Mouse (Mus musculus): ENCODE data around the gene Fxr1. TPM values are rescaled to one million over a fixed set of nuclear protein-coding genes. Genes with fewer than 3 reads are reported as not detected.
"Not testable (repeated sequence)": the region's sequence is repeated elsewhere in the genome, so short reads cannot be mapped to it uniquely, and the experiment has no call there.

Fxr1 gene
- 10 to 100 TPM; 82.8 to 83.4 TPM for total RNA-seq (2021)
- long read RNA-seq, experiment 1, partial matches to known transcripts = 4 of 7 reads
- long read RNA-seq, experiment 1, other reads (novel, unspliced or antisense) = 1 of 7 reads
- long read RNA-seq, experiment 2, partial matches to known transcripts = 8 of 15 reads
- long read RNA-seq, experiment 2, other reads (novel, unspliced or antisense) = 3 of 15 reads

DNA sequence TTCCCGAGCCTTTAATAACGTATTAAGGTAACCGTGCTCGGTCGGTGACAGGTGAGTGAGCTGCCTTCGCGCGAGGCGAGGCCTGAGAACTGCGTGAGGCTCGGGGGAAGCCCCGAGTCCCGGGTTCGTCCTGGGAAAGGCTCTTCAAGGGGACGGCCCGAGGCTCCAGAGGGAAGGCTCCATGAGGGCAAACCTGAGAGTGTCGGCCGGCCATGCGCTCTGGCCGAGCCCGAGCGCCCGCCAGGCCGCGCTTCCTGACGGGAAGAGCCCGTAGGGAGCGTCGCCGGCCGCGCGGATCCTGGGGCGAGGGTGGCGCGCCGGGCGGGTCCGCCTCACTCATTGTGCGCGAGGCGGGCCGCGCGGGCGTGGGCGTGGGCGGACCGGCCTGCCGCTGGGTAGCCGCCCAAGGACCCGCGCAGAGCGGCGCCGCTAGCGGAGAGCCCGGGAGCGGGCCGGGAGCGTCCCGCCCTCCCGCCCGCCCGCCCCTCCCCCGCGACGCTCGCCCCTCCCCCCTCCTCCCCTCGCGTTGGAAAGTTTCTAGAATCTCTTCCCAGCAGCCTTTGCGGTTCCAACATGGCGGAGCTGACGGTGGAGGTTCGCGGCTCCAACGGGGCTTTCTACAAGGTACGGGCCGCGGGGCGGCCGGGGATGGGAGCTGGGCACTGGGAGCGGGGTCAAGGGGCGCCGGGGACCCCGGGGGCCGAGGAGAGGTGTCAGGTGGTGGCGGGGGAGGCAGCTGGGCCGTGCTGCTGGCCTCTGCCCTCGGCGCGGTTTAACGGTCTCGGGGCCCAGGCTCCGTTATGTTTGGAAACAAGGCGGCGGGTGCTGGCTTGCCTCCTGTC is at the start of gene Fxr1:
Gene Fxr1, plus strand, starts transcription at position 404 of the 842 bp plus-strand sequence.
- 0 out of 2 replicates have a peak, but pooled peaks have one; percentile 24 for TF ChIP-seq CTCF (conservative IDR thresholded peaks at IDR 0.05)
- H3K4me3 ChIP-seq = peak within 1 kb of the TSS; percentile 96
- peak; percentile 72 to 75 for DNase-seq (ENCODE audit: low spot score in 2 of 2)
- peak within 1 kb of the TSS; percentile 97 for H3K27ac ChIP-seq

GRCm38 (mm10) chr3:33979395-33979794 is 40.3 kb upstream of the Fxr1 start:
- no peak overlapping the region for H3K4me3 ChIP-seq
- DNase-seq (ENCODE audit: low spot score in 2 of 2) = no peak
- no peak for TF ChIP-seq CTCF (conservative IDR thresholded peaks at IDR 0.05)
- H3K27ac ChIP-seq = no peak overlapping the region

- H3K27ac ChIP-seq = no peak overlapping the region
- no peak for TF ChIP-seq CTCF (conservative IDR thresholded peaks at IDR 0.05)
- no peak overlapping the region for H3K4me3 ChIP-seq
- no peak for DNase-seq (ENCODE audit: low spot score in 2 of 2)
Measured at GRCm38 (mm10) chr3:33982746-33983145, 37.0 kb upstream of the Fxr1 start.

DNA sequence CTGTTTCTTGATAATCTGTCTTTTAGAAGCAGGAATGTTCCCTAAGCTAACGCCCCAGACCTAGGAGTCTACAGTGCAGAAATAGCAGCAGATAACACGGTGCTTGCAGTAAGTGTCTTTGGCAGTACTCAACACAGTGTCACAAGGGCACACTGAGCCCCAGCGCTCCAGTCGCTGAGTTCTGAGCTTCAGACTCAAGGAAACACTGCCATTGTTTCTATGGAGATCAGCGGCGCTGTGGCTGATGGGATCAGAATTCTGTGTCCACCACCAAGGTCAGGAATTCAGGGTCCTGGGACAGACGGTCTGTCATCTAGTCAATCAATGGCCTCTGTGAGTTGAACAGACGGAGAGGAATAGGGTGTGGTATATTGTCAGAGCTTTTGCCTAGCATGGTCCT is 30.4 kb upstream of the Fxr1 start:
- Histone ChIP-seq H3K4me3 (no peak overlapping the region), H3K27ac (no peak overlapping the region)
- no peak for TF ChIP-seq CTCF (conservative IDR thresholded peaks at IDR 0.05)
- no peak for DNase-seq (ENCODE audit: low spot score in 2 of 2)

- TF ChIP-seq CTCF (conservative IDR thresholded peaks at IDR 0.05) = no peak
- H3K4me3 ChIP-seq = no peak overlapping the region
- H3K27ac ChIP-seq = no peak overlapping the region
- DNase-seq (ENCODE audit: low spot score in 2 of 2) = no peak
Measured at GRCm38 (mm10) chr3:33990451-33990850, 29.3 kb upstream of the Fxr1 start.

DNA sequence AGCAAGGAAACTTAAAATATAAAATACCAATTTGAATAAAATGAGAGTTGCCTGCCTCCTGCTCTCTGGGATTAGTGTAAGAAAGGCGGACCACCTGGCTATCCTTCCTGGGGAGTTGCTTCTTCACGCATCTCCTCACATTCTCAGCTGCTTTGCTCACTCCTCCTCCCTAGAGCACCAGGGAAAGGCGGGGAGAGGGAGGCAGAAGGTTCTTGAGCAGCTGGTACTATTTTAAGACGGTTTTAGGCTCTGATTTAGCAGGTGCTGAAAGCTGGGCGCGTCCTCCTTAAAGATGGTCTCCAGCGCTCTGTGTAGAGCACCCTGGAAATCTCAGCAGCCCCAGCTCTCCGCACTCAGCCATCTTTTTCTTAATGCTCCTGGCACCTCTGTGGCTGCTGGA is 28.8 kb upstream of the Fxr1 start:
- Histone ChIP-seq H3K27ac (no peak overlapping the region), H3K4me3 (no peak overlapping the region)
- no peak for TF ChIP-seq CTCF (conservative IDR thresholded peaks at IDR 0.05)
- DNase-seq (ENCODE audit: low spot score in 2 of 2) = no peak

DNA sequence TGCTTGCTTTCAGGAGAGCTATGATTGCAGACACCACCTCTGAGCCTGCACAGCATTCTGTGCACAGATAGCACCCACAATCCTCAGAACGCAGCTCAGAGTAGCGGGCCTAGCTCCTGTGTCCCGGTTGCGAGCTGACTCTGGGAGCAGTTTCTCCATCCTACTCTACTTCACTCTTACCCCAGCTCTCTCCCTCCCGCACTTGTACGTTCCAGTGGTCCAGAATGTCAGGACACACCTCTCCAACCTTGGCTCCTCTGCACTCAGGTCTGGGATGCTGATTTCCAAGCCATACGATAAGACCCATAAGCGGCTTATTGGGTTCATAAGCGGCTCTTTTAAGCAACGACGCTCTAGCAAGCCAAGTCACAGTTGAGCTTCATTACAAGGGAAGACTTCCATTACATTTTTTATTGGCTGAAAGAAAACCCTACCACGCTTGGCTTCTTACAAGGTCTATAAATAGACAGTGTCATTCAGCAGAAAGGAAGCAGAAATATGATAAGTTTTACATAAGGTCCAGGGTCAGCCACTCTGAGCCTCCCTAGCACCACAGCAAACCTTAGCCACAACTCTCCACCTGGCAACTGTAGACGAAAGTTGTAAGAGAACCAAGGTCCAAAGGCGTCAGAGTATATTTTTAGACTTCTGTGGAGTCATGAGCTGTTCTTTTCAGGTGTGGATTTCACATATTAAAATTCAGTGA is 26.2 kb upstream of the Fxr1 start:
- no peak for DNase-seq (ENCODE audit: low spot score in 2 of 2)
- Histone ChIP-seq H3K27ac (no peak overlapping the region), H3K4me3 (no peak overlapping the region)
- no peak for TF ChIP-seq CTCF (conservative IDR thresholded peaks at IDR 0.05)

GRCm38 (mm10) chr3:33994127-33994488 is 25.6 kb upstream of the Fxr1 start:
- DNase-seq (ENCODE audit: low spot score in 2 of 2) = no peak
- Histone ChIP-seq H3K4me3 (no peak overlapping the region), H3K27ac (no peak overlapping the region)
- no peak for TF ChIP-seq CTCF (conservative IDR thresholded peaks at IDR 0.05)

- H3K27ac ChIP-seq; DNase-seq (ENCODE audit: low spot score in 2 of 2); H3K4me3 ChIP-seq: not testable (repeated sequence)
Measured at GRCm38 (mm10) chr3:34001691-34002090, 18.1 kb upstream of the Fxr1 start.

DNA sequence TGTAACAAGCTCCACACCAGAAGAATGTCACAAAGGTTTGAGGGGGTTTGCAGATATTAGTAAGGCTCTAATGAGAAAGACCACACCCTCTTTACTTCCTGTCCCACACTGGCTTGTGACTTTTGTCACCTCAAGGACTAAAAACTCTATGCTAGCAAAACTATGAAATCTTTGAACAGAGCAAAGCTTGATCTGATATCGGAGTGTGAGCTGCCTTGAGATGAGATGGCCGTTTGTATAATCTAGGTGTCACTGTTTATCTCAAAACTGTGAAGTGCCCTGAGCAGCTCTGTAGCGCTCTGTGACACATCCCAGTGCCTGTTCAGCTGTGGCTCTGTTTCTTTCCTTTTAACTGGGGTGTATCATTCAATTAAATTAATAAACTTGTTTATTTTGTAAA is 15.9 kb upstream of the Fxr1 start:
- Histone ChIP-seq H3K4me3 (no peak overlapping the region), H3K27ac (no peak overlapping the region)
- no peak for DNase-seq (ENCODE audit: low spot score in 2 of 2)
- no peak for TF ChIP-seq CTCF (conservative IDR thresholded peaks at IDR 0.05)

DNA sequence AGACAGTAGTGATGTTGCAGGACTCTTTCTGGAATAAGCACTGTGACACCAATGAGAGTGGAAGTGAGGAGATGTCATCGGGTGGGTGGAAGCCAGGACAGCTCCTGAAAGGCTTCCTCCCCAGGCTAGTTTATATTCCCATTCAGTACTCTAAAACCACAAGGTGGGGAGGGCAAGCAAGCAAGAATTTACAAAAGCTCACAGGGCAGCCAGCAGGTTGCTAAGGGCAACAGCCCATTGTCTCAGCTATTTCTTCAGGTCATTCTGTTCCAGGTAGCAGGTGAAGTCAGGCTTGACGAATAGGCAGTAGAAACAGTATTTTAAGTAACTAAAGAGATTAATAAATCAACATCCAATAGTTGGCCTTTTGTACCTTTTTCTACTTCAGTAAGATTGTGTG is 13.4 kb upstream of the Fxr1 start:
- no peak for TF ChIP-seq CTCF (conservative IDR thresholded peaks at IDR 0.05)
- Histone ChIP-seq H3K4me3 (no peak overlapping the region), H3K27ac (no peak overlapping the region)
- DNase-seq (ENCODE audit: low spot score in 2 of 2) = no peak

DNA sequence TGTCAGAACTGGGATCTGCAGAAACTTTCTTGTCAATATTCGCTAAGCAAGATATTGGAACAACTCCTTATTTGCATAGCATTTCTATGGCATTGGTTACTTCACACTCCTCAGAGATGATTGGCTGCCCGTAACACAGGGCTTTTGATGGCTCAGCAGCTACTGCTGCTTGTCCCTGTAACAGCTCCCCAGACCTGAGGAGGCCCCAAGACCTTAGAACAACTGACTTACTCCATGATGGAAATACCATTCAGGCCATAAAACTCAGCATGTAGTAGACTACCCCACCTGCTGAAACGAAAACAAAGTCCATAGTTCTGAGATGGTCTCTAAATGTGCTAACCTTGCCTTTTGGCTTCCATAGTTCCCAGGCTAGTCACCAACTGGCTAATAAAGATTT is 12.9 kb upstream of the Fxr1 start:
- TF ChIP-seq CTCF (conservative IDR thresholded peaks at IDR 0.05) = no peak
- H3K27ac ChIP-seq = no peak overlapping the region
- no peak for DNase-seq (ENCODE audit: low spot score in 2 of 2)
- H3K4me3 ChIP-seq = no peak overlapping the region

GRCm38 (mm10) chr3:34007611-34008010 is 12.1 kb upstream of the Fxr1 start:
- Histone ChIP-seq H3K27ac (no peak overlapping the region), H3K4me3 (no peak overlapping the region)
- no peak for DNase-seq (ENCODE audit: low spot score in 2 of 2)
- TF ChIP-seq CTCF (conservative IDR thresholded peaks at IDR 0.05) = no peak
